39 mouse cellular contexts compared by ENCODE assay signal in the genomic region with DNA sequence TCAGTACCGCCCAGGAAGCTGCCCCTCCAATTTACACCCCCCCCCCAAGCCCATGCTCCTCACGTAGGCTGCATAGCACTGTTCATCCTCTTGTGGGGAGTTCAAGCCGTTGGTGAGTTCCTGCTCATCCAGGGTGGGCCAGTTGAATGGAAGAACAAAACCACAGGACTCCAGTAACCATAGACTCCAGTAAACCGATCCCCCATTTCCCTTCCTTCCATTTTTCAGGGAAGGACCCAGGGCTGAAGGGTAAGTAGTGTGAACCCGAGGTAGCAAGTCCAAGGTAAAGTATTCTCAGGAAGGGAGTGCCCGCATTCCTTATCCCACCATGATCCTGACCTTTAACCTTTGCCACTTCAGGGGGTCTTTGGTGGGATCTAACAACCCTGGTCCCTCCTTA. TPM values are rescaled to one million over a fixed set of nuclear protein-coding genes. Genes with fewer than 3 reads are reported as not detected.
"Had no signal": no experiment of that assay in that cellular context is flagged by ENCODE, and none has a peak within 500 bp of the region (broad histone marks: within the 10 kb centered on the region; RNA-seq: fewer than 3 reads in every experiment).

No protein-coding gene starts in this region.

- H3K36me3 ChIP-seq: heart, embryonic 10.5 days; heart, embryonic 15.5 days; kidney, embryonic 15.5 days; liver, embryonic 13.5 days had no signal

- H3K9me3 ChIP-seq: heart, embryonic 10.5 days; heart, embryonic 13.5 days; heart, embryonic 15.5 days; hindbrain, embryonic 13.5 days; hindbrain, embryonic 15.5 days; kidney, embryonic 15.5 days; limb, embryonic 10.5 days; limb, embryonic 12.5 days; liver, embryonic 13.5 days had no signal

- H3K27me3 ChIP-seq: heart, embryonic 13.5 days; heart, embryonic 15.5 days; hindbrain, embryonic 13.5 days; hindbrain, embryonic 15.5 days; kidney, embryonic 15.5 days; limb, embryonic 12.5 days; liver, embryonic 13.5 days had no signal

- H3K4me3 ChIP-seq: heart, embryonic 10.5 days; heart, embryonic 13.5 days; heart, embryonic 15.5 days; hindbrain, embryonic 13.5 days; hindbrain, embryonic 15.5 days; kidney, embryonic 15.5 days; layer of hippocampus, adult 2 months; left cerebral cortex, adult 2 months; limb, embryonic 10.5 days; limb, embryonic 12.5 days; liver, embryonic 13.5 days had no signal

- H3K9ac ChIP-seq: heart, embryonic 13.5 days; heart, embryonic 15.5 days; hindbrain, embryonic 13.5 days; hindbrain, embryonic 15.5 days; kidney, embryonic 15.5 days; limb, embryonic 12.5 days; liver, embryonic 13.5 days had no signal

- DNase-seq: gastrocnemius, postnatal 14 days; gastrocnemius, postnatal 36 days; heart, adult 18-20 months; heart, postnatal 14 days; heart, postnatal 36 days; kidney, adult 11 months; kidney, adult 2 months; kidney, adult 9 months; kidney, postnatal 14 days; kidney, postnatal 36 days; liver; liver, embryonic 13.5 days had no signal

- H3K27ac ChIP-seq: heart, embryonic 10.5 days; heart, embryonic 13.5 days; heart, embryonic 15.5 days; hindbrain, embryonic 13.5 days; hindbrain, embryonic 15.5 days; hindbrain, postnatal 0 days; kidney, embryonic 15.5 days; kidney, postnatal 0 days; layer of hippocampus, adult 2 months; left cerebral cortex, adult 2 months; limb, embryonic 10.5 days; limb, embryonic 12.5 days; liver, embryonic 13.5 days had no signal

- H3K4me1 ChIP-seq: heart, embryonic 13.5 days; heart, embryonic 15.5 days; hindbrain, embryonic 13.5 days; hindbrain, embryonic 15.5 days; kidney, embryonic 15.5 days; limb, embryonic 10.5 days; limb, embryonic 12.5 days; liver, embryonic 13.5 days had no signal

RNA-seq across cellular contexts. Expression of a gene that starts 3.6 kb away (rescaled TPM):
- total RNA-seq: gastrocnemius, adult 18-20 months; gastrocnemius, adult 8-10 months; gastrocnemius, postnatal 14 days; gastrocnemius, postnatal 36 days; heart, adult 8-10 months; heart, postnatal 14 days; heart, postnatal 36 days; hematopoietic stem cell, adult 5-6 weeks; hindbrain, postnatal 0 days; layer of hippocampus, adult 2 months; layer of hippocampus, postnatal 10 days; layer of hippocampus, postnatal 25 days; left cerebral cortex, adult 2 months; left cerebral cortex, postnatal 14 days; left cerebral cortex, postnatal 36 days had no signal
- polyA plus RNA-seq: gonadal fat pad, adult 2 months; heart, embryonic 10.5 days; heart, embryonic 13.5 days; heart, embryonic 15.5 days; heart, postnatal 0 days; hindbrain, embryonic 11.5 days; hindbrain, embryonic 13.5 days; hindbrain, embryonic 15.5 days; hindbrain, postnatal 0 days; intestine, embryonic 14.5 days; intestine, embryonic 16.5 days; kidney, embryonic 15.5 days; kidney, postnatal 0 days; limb, embryonic 10.5 days; limb, embryonic 12.5 days; limb, embryonic 14.5 days; liver, embryonic 11.5 days; liver, embryonic 13.5 days had no signal

RNA-seq across cellular contexts. Expression of a gene that starts 11.9 kb away (rescaled TPM):
- total RNA-seq: gastrocnemius, adult 18-20 months; gastrocnemius, adult 8-10 months; gastrocnemius, postnatal 14 days; gastrocnemius, postnatal 36 days; hindbrain, postnatal 0 days; layer of hippocampus, adult 2 months; layer of hippocampus, postnatal 10 days; layer of hippocampus, postnatal 25 days; left cerebral cortex, adult 2 months; left cerebral cortex, postnatal 14 days; left cerebral cortex, postnatal 36 days had no signal
- polyA plus RNA-seq: heart, embryonic 10.5 days; hindbrain, embryonic 13.5 days; hindbrain, embryonic 15.5 days; kidney, embryonic 15.5 days; limb, embryonic 10.5 days; limb, embryonic 12.5 days; liver, embryonic 11.5 days had no signal
